Mouse (Mus musculus): Measurements from ENCODE around the gene Hip1r. TPM values are rescaled to one million over a fixed set of nuclear protein-coding genes. Genes with fewer than 3 reads are reported as not detected.

Gene Hip1r
- total and polyA plus RNA-seq, 3 experiments: 16.6 to 31.6 TPM; not detected in 1

- H3K79me2 ChIP-seq (ENCODE audit: control insufficient read depth, insufficient read depth, low read length, poor library complexity): peaks cover 65% of the 10 kb centered on the region
- H3K27me3 ChIP-seq (ENCODE audit: control insufficient read depth in 1 of 2, insufficient read depth in 2 of 2, low read length in 2 of 2): no peaks in the 10 kb centered on the region
- H3K4me3 ChIP-seq (ENCODE audit: control insufficient read depth in 1 of 2, insufficient read depth in 1 of 2, low read depth in 2 of 2, low read length in 2 of 2): no peak overlapping the region
- TF ChIP-seq TAL1 (IDR thresholded peaks at IDR 0.05; ENCODE audit: low read length) (no peak), E2F4 (IDR thresholded peaks at IDR 0.05; ENCODE audit: borderline replicate concordance, low read depth, low read length) (no peak), ZMIZ1 (IDR thresholded peaks at IDR 0.05; ENCODE audit: low read depth, low read length) (no peak), ZNF384 (IDR thresholded peaks at IDR 0.05; ENCODE audit: low read depth, low read length) (no peak)
- H3K9me3 ChIP-seq (replicated peaks; ENCODE audit: insufficient read depth, low read length): no peaks in the 10 kb centered on the region
- peaks cover 7 to 46% of the 10 kb centered on the region in 2 experiments for H3K4me1 ChIP-seq (ENCODE audit: control insufficient read depth in 1 of 2, insufficient read depth in 2 of 2, low read length in 2 of 2)
- H3K9ac ChIP-seq (ENCODE audit: control insufficient read depth, low read depth, low read length, poor library complexity, severe bottlenecking): no peak overlapping the region
- DNase-seq (ENCODE audit: low read depth, low spot score): no peak
- H3K27ac ChIP-seq (ENCODE audit: control insufficient read depth, low read depth, low read length): no peak overlapping the region; the same call in 1 of the 2 replicates
- H3K36me3 ChIP-seq (ENCODE audit: control insufficient read depth in 1 of 2, insufficient read depth in 2 of 2, low read length in 2 of 2): peaks cover 9 to 36% of the 10 kb centered on the region in 2 experiments
Observed at GRCm38 (mm10) chr5:124012885-124013284, 39.5 kb downstream of the Hip1r start.

- H3K9me3 ChIP-seq (replicated peaks; ENCODE audit: insufficient read depth, low read length): no peaks in the 10 kb centered on the region
- no peaks in the 10 kb centered on the region for H3K27me3 ChIP-seq (ENCODE audit: control insufficient read depth in 1 of 2, insufficient read depth in 2 of 2, low read length in 2 of 2)
- TF ChIP-seq USF1 (IDR thresholded peaks at IDR 0.05; ENCODE audit: low read depth, low read length): no peak
- no peak for TF ChIP-seq CHD2 (IDR thresholded peaks at IDR 0.05; ENCODE audit: low read length)
- no peak for TF ChIP-seq ZKSCAN1 (IDR thresholded peaks at IDR 0.05; ENCODE audit: low read depth, low read length)
- TF ChIP-seq USF2 (IDR thresholded peaks at IDR 0.05; ENCODE audit: borderline replicate concordance in 1 of 2, insufficient read depth in 1 of 2, low read depth in 1 of 2, low read length in 2 of 2): no peak
- TF ChIP-seq NELFE (IDR thresholded peaks at IDR 0.05; ENCODE audit: low read depth, low read length): no peak
- no peak for TF ChIP-seq CHD1 (IDR thresholded peaks at IDR 0.05; ENCODE audit: low read depth, low read length)
- no peak for TF ChIP-seq UBTF (IDR thresholded peaks at IDR 0.05; ENCODE audit: borderline replicate concordance, insufficient read depth, low read depth, low read length)
- TF ChIP-seq CTCF (IDR thresholded peaks at IDR 0.05 in 2 of 3, conservative IDR thresholded peaks at IDR 0.05 in 1 of 3; ENCODE audit: control insufficient read depth in 1 of 3, insufficient read depth in 1 of 3, low read depth in 2 of 3, low read length in 3 of 3, poor library complexity in 1 of 3, severe bottlenecking in 1 of 3): no peak
- TF ChIP-seq HCFC1 (IDR thresholded peaks at IDR 0.05; ENCODE audit: low read depth, low read length): no peak
- TF ChIP-seq POLR2A (IDR thresholded peaks at IDR 0.05; ENCODE audit: control insufficient read depth in 1 of 2, insufficient read depth in 1 of 2, low read depth in 1 of 2, low read length in 2 of 2, poor library complexity in 1 of 2): no peak
- no peak for TF ChIP-seq RCOR1 (IDR thresholded peaks at IDR 0.05; ENCODE audit: low read depth, low read length)
- TF ChIP-seq ZNF384 (IDR thresholded peaks at IDR 0.05; ENCODE audit: low read depth, low read length): no peak
- no peak for TF ChIP-seq EP300 (IDR thresholded peaks at IDR 0.05; ENCODE audit: low read depth in 1 of 2, low read length in 2 of 2)
- TF ChIP-seq TBP (IDR thresholded peaks at IDR 0.05; ENCODE audit: low read depth, low read length): no peak
- no peak for TF ChIP-seq MYB (IDR thresholded peaks at IDR 0.05; ENCODE audit: low read depth, low read length)
- no peak for TF ChIP-seq ZC3H11A (IDR thresholded peaks at IDR 0.05; ENCODE audit: low read depth, low read length)
- no peak for TF ChIP-seq TCF12 (IDR thresholded peaks at IDR 0.05; ENCODE audit: low read depth, low read length)
- no peak overlapping the region for H3K4me3 ChIP-seq (ENCODE audit: control insufficient read depth in 1 of 2, insufficient read depth in 1 of 2, low read depth in 2 of 2, low read length in 2 of 2)
- no peak overlapping the region for H3K27ac ChIP-seq (ENCODE audit: control insufficient read depth, low read depth, low read length)
- H3K36me3 ChIP-seq (ENCODE audit: control insufficient read depth in 1 of 2, insufficient read depth in 2 of 2, low read length in 2 of 2): peaks cover 8 to 42% of the 10 kb centered on the region in 2 experiments
- DNase-seq (ENCODE audit: low read depth, low spot score): no peak
- peaks cover 74% of the 10 kb centered on the region for H3K79me2 ChIP-seq (ENCODE audit: control insufficient read depth, insufficient read depth, low read length, poor library complexity)
- H3K4me1 ChIP-seq (ENCODE audit: control insufficient read depth in 1 of 2, insufficient read depth in 2 of 2, low read length in 2 of 2): peaks cover 9 to 54% of the 10 kb centered on the region in 2 experiments
- H3K9ac ChIP-seq (ENCODE audit: control insufficient read depth, low read depth, low read length, poor library complexity, severe bottlenecking): no peak overlapping the region
Observed at GRCm38 (mm10) chr5:124013747-124014146, 40.3 kb downstream of the Hip1r start.

Data from MEL (cell line).